Mouse (Mus musculus) T-helper 2 cell (primary cell): ENCODE data around the gene Grik4.

Experiments
- in situ Hi-C: fragments of 300-600 bp; cut with MboI, MseI; formaldehyde crosslinking; loops from one replicate; pipeline ENCODE4 v1.15.1; 2025; ENCODE audit warnings: high pct_unique_total_duplicates

The Grik4 gene

GRCm38 (mm10) chr9:42674017-42674412 is 270.3 kb downstream of the Grik4 start:
- in situ Hi-C loops = no loop called here

GRCm38 (mm10) chr9:42673385-42674016 is 270.8 kb downstream of the Grik4 start:
- in situ Hi-C loops = no loop called here

- in situ Hi-C loops = no loop called here
Measured at GRCm38 (mm10) chr9:42672982-42673381, 271.3 kb downstream of the Grik4 start.

- in situ Hi-C loops = no loop called here
Measured at GRCm38 (mm10) chr9:42670619-42671018, 273.7 kb downstream of the Grik4 start.

- in situ Hi-C loops = no loop called here
Measured at GRCm38 (mm10) chr9:42661481-42661880, 282.8 kb downstream of the Grik4 start.

GRCm38 (mm10) chr9:42652756-42653155 is 291.5 kb downstream of the Grik4 start:
- in situ Hi-C loops = no loop called here

GRCm38 (mm10) chr9:42652309-42652708 is 292.0 kb downstream of the Grik4 start:
- in situ Hi-C loops = no loop called here

- in situ Hi-C loops = no loop called here
Measured at GRCm38 (mm10) chr9:42649872-42650271, 294.4 kb downstream of the Grik4 start.

- in situ Hi-C loops = no loop called here
Measured at GRCm38 (mm10) chr9:42648051-42648450, 296.2 kb downstream of the Grik4 start.

- in situ Hi-C loops = no loop called here
Measured at GRCm38 (mm10) chr9:42647596-42647995, 296.7 kb downstream of the Grik4 start.

- in situ Hi-C loops = no loop called here
Measured at GRCm38 (mm10) chr9:42646821-42647220, 297.5 kb downstream of the Grik4 start.

GRCm38 (mm10) chr9:42645161-42645560 is 299.1 kb downstream of the Grik4 start:
- in situ Hi-C loops = no loop called here

- in situ Hi-C loops = no loop called here
Measured at GRCm38 (mm10) chr9:42642821-42643220, 301.5 kb downstream of the Grik4 start.

GRCm38 (mm10) chr9:42641550-42642117 is 302.7 kb downstream of the Grik4 start:
- in situ Hi-C loops = no loop called here

GRCm38 (mm10) chr9:42636446-42636845 is 307.8 kb downstream of the Grik4 start:
- in situ Hi-C loops = no loop called here

- in situ Hi-C loops = no loop called here
Measured at GRCm38 (mm10) chr9:42631479-42631878, 312.8 kb downstream of the Grik4 start.

GRCm38 (mm10) chr9:42627634-42628033 is 316.7 kb downstream of the Grik4 start:
- in situ Hi-C loops = no loop called here

GRCm38 (mm10) chr9:42627146-42627545 is 317.1 kb downstream of the Grik4 start:
- in situ Hi-C loops = no loop called here

GRCm38 (mm10) chr9:42626226-42626775 is 318.0 kb downstream of the Grik4 start:
- in situ Hi-C loops = no loop called here

- in situ Hi-C loops = no loop called here
Measured at GRCm38 (mm10) chr9:42614409-42614808, 329.9 kb downstream of the Grik4 start.

GRCm38 (mm10) chr9:42613827-42614226 is 330.5 kb downstream of the Grik4 start:
- in situ Hi-C loops = no loop called here

- in situ Hi-C loops = no loop called here
Measured at GRCm38 (mm10) chr9:42612482-42612991, 331.8 kb downstream of the Grik4 start.

GRCm38 (mm10) chr9:42601445-42601844 is 342.8 kb downstream of the Grik4 start:
- in situ Hi-C loops = no loop called here
